Mouse (Mus musculus) hindbrain, postnatal 0 days (tissue): ENCODE data around the gene Btnl2. TPM values are rescaled to one million over a fixed set of nuclear protein-coding genes. Genes with fewer than 3 reads are reported as not detected.

Source experiments
- ATAC-seq: fragments of 200-750 bp; cut with Nextera tagmentation; 2 replicates; pipeline ENCODE4 v1.8.0; 2017; ENCODE audit warnings: mild to moderate bottlenecking, moderate TSS enrichment, moderate library complexity
- DNase-seq: peaks from one replicate; pipeline ENCODE4 v3.0.0-alpha.2; 2015; ENCODE audit warnings: low spot score
- H3K27ac ChIP-seq: fragments of 300-500 bp; sonication (generic); 2 replicates; pipeline ENCODE4 v1.5.1; 2014; ENCODE audit warnings: mild to moderate bottlenecking
- H3K27me3 ChIP-seq: fragments of 300-500 bp; sonication (generic); 2 replicates; pipeline ENCODE4 v1.6.1; 2014; ENCODE audit warnings: low read length, mixed read lengths; ENCODE audit not compliant: insufficient read depth
- H3K36me3 ChIP-seq: fragments of 300-500 bp; sonication (generic); 2 replicates; pipeline ENCODE4 v1.6.1; 2014; ENCODE audit warnings: low read length, mixed read lengths; ENCODE audit not compliant: insufficient read depth
- H3K4me1 ChIP-seq: fragments of 300-500 bp; sonication (generic); 2 replicates; pipeline ENCODE4 v1.6.1; 2014; ENCODE audit warnings: antibody characterized with exemption, low read length, mixed read lengths; ENCODE audit not compliant: insufficient read depth
- H3K4me2 ChIP-seq: fragments of 300-500 bp; sonication (generic); 2 replicates; pipeline ENCODE4 v1.6.1; 2014; ENCODE audit warnings: low read depth, mild to moderate bottlenecking, low read length, moderate library complexity, mixed read lengths
- H3K4me3 ChIP-seq: fragments of 300-500 bp; sonication (generic); 2 replicates; pipeline ENCODE4 v1.5.1; 2014; ENCODE audit warnings: low read length
- H3K9ac ChIP-seq: fragments of 300-500 bp; sonication (generic); replicated peaks from 2 replicates; pipeline ENCODE4 v1.6.1; 2014; ENCODE audit warnings: mild to moderate bottlenecking, low read length, moderate library complexity, mixed read lengths
- H3K9me3 ChIP-seq: fragments of 300-500 bp; sonication (generic); 2 replicates; pipeline ENCODE4 v1.6.1; 2016; ENCODE audit warnings: low read length, mixed read lengths
- CTCF ChIP-seq: IDR thresholded peaks from 2 replicates; pipeline ENCODE4 v1.5.1; 2016; ENCODE audit warnings: antibody characterized with exemption, control low read depth, low read depth
- WGBS: fragments of 180-500 bp; shearing (Covaris S2); extraction: QIAGEN DNeasy Blood & Tissue Kit; methylation state at CpG from one replicate; pipeline ENCODE4 v1.1.7; 2014; 5-methylcytosine and 5-hydroxymethylcytosine counted together
- polyA plus RNA-seq: library from polyadenylated mRNA; unstranded; fragments of >200 nt; fragmentation: Nextera tagmentation; extraction: Ambion mirVana; gene quantifications from 2 replicates; pipeline ENCODE4 v1.2.1, GENCODE M21; 2015
- total RNA-seq: library from RNA; depleted of rRNA; stranded (reverse); fragments of >200 nt; gene quantifications from 2 replicates; pipeline ENCODE4 v1.2.3, GENCODE M21; 2014

Btnl2 gene
- total and polyA plus RNA-seq, 2 experiments from 2014 or later, result 0.08 TPM; not detected in 1

DNA sequence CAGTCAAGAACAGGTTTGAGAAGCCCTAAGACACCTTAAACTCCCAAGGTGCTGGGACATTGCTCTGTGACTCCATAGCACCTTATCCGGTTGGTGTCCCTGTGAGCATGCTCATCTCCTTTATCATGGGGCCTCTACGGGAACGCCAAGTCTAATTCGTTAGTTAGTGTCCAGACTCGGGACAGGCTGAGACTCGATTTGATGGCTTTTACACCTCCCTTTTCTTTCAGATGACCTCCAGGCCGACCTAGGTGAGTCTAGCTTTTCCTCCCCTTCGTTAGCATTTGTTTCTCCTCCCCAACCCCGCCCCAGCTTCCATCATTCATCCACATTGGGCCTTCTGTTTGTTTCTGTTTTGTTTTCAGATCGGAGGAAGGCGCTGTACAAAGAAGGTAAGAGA, 27.3 kb downstream of the Btnl2 start:
- Histone ChIP-seq H3K9ac (no peak overlapping the region), H3K36me3 (no peaks in the 10 kb centered on the region), H3K4me1 (no peaks in the 10 kb centered on the region), H3K4me3 (no peak overlapping the region), H3K27me3 (no peaks in the 10 kb centered on the region), H3K9me3 (no peaks in the 10 kb centered on the region), H3K4me2 (no peak overlapping the region), H3K27ac (no peak overlapping the region)
- WGBS, result 71% methylated on average over 11 of the region's 11 CpGs
- ATAC-seq, result no peak
- TF ChIP-seq CTCF, result no peak
- DNase-seq, result no peak

- 79% methylated on average over 7 of the region's 7 CpGs for WGBS
- H3K4me3 ChIP-seq, result no peak overlapping the region
- H3K27ac ChIP-seq, result no peak overlapping the region
- H3K27me3 ChIP-seq, result no peaks in the 10 kb centered on the region
- no peak overlapping the region for H3K4me2 ChIP-seq
- DNase-seq, result no peak
- H3K4me1 ChIP-seq, result no peaks in the 10 kb centered on the region
- no peak for ATAC-seq
- H3K36me3 ChIP-seq, result no peaks in the 10 kb centered on the region
- TF ChIP-seq CTCF, result peak; percentile 36
- H3K9ac ChIP-seq, result no peak overlapping the region
- no peaks in the 10 kb centered on the region for H3K9me3 ChIP-seq
These were observed 28.6 kb downstream of the Btnl2 start for GRCm38 (mm10) chr17:34383212-34383611.

- Histone ChIP-seq H3K9me3 (no peaks in the 10 kb centered on the region), H3K9ac (no peak overlapping the region), H3K4me2 (no peak overlapping the region), H3K4me3 (no peak overlapping the region), H3K27me3 (no peaks in the 10 kb centered on the region), H3K36me3 (no peaks in the 10 kb centered on the region), H3K27ac (no peak overlapping the region), H3K4me1 (no peaks in the 10 kb centered on the region)
- no peak for TF ChIP-seq CTCF
- 53% methylated on average over 3 of the region's 3 CpGs for WGBS
- DNase-seq (no peak), ATAC-seq (no peak)
These were observed 30.1 kb downstream of the Btnl2 start for GRCm38 (mm10) chr17:34384699-34385098.

GRCm38 (mm10) chr17:34386656-34387055, 32.0 kb downstream of the Btnl2 start:
- TF ChIP-seq CTCF, result no peak
- no peaks in the 10 kb centered on the region for H3K36me3 ChIP-seq
- DNase-seq (no peak), ATAC-seq (no peak)
- H3K4me2 ChIP-seq, result no peak overlapping the region
- no peak overlapping the region for H3K27ac ChIP-seq
- WGBS, result 73% methylated on average over 2 of the region's 2 CpGs
- no peaks in the 10 kb centered on the region for H3K9me3 ChIP-seq
- no peak overlapping the region for H3K4me3 ChIP-seq
- H3K4me1 ChIP-seq, result no peaks in the 10 kb centered on the region
- H3K27me3 ChIP-seq, result no peaks in the 10 kb centered on the region
- H3K9ac ChIP-seq, result no peak overlapping the region

DNA sequence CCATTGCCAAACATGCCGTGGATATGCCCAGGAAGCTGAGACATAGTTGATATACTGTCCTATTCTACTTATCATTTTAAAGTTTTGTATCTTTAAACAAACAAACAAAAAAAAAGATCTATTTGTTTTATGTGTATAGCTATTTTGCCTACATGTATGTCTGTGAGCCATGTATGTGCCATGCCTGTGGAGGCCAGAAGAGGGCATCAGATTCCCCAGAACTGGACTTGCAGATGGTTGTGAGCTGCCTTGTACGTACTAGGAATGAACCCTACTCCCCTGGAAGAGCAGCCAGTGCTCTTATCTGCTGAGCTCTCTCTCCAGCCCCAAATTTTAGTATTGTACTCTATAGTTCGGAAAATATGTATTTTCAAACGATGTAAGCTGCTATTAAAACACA, 33.9 kb downstream of the Btnl2 start:
- no peaks in the 10 kb centered on the region for H3K36me3 ChIP-seq
- no peak overlapping the region for H3K9ac ChIP-seq
- DNase-seq (peak; percentile 58), ATAC-seq (no peak)
- H3K4me1 ChIP-seq, result 0 out of 2 replicates have a peak, but pooled peaks cover 3% of the 10 kb centered on the region
- peak; percentile 72 for TF ChIP-seq CTCF
- no peaks in the 10 kb centered on the region for H3K27me3 ChIP-seq
- H3K4me2 ChIP-seq, result no peak overlapping the region
- H3K4me3 ChIP-seq, result no peak overlapping the region
- no peaks in the 10 kb centered on the region for H3K9me3 ChIP-seq
- 33% methylated on average over 4 of the region's 4 CpGs for WGBS
- H3K27ac ChIP-seq, result no peak overlapping the region

GRCm38 (mm10) chr17:34391507-34391906, 36.9 kb downstream of the Btnl2 start:
- Histone ChIP-seq H3K27me3 (no peaks in the 10 kb centered on the region), H3K9me3 (no peaks in the 10 kb centered on the region), H3K27ac (no peak overlapping the region), H3K4me1 (0 out of 2 replicates have a peak, but pooled peaks cover 3% of the 10 kb centered on the region), H3K9ac (no peak overlapping the region), H3K4me2 (no peak overlapping the region), H3K4me3 (no peak overlapping the region), H3K36me3 (no peaks in the 10 kb centered on the region)
- DNase-seq (no peak), ATAC-seq (no peak)
- WGBS, result 73% methylated on average over 7 of the region's 7 CpGs
- no peak for TF ChIP-seq CTCF

GRCm38 (mm10) chr17:34392321-34392720, 37.7 kb downstream of the Btnl2 start:
- peak; percentile 69; the same call in 1 of the 2 replicates for ATAC-seq
- 3% methylated on average over 24 of the region's 24 CpGs for WGBS

More at GRCm38 (mm10) chr17:34392321-34392720, 37.7 kb downstream of the Btnl2 start:
- Histone ChIP-seq H3K27ac (no peak overlapping the region), H3K27me3 (no peaks in the 10 kb centered on the region), H3K4me3 (peak overlapping the region; percentile 40), H3K4me2 (peak overlapping the region; percentile 64), H3K9me3 (no peaks in the 10 kb centered on the region), H3K36me3 (no peaks in the 10 kb centered on the region), H3K4me1 (0 out of 2 replicates have a peak, but pooled peaks cover 3% of the 10 kb centered on the region), H3K9ac (peak overlapping the region; percentile 37; the same call in 1 of the 2 replicates)
- TF ChIP-seq CTCF, result no peak
- DNase-seq, result peak; percentile 58
